Mouse (Mus musculus): ENCODE measurements at regions not wholly inside any gene's neighbourhood (a gene's known extent, or its start where the extent isn't known, plus 50 kb on each side); places are given as distances from the start of the nearest gene placed in this dataset.

- Histone ChIP-seq H3K27ac (replicated peaks) (no peak overlapping the region), H3K4me2 (no peak overlapping the region), H3K4me1 (no peaks in the 10 kb centered on the region), H3K27me3 (replicated peaks) (no peaks in the 10 kb centered on the region), H3K9ac (replicated peaks) (no peak overlapping the region), H3K4me3 (replicated peaks) (no peak overlapping the region), H3K9me3 (replicated peaks) (no peaks in the 10 kb centered on the region), H3K36me3 (no peaks in the 10 kb centered on the region)
- WGBS = 72% methylated on average over 1 of the region's 1 CpGs
- ATAC-seq (ENCODE audit: low FRiP score) = no peak
These were observed 332.1 kb upstream of the Rasgrp1 start for GRCm38 (mm10) chr2:117674877-117675276.

- 77% methylated on average over 4 of the region's 4 CpGs for WGBS
- ATAC-seq (ENCODE audit: low FRiP score) = no peak
- H3K4me3 ChIP-seq (replicated peaks) = no peak overlapping the region
- no peak overlapping the region for H3K27ac ChIP-seq (replicated peaks)
- H3K4me1 ChIP-seq = no peaks in the 10 kb centered on the region
- no peak overlapping the region for H3K9ac ChIP-seq (replicated peaks)
- H3K9me3 ChIP-seq (replicated peaks) = no peaks in the 10 kb centered on the region
- H3K4me2 ChIP-seq = no peak overlapping the region
- H3K36me3 ChIP-seq = no peaks in the 10 kb centered on the region
- H3K27me3 ChIP-seq (replicated peaks) = no peaks in the 10 kb centered on the region
These were observed 335.8 kb upstream of the Rasgrp1 start for GRCm38 (mm10) chr2:117678650-117679049.

- no peak overlapping the region for H3K4me3 ChIP-seq (replicated peaks)
- H3K4me2 ChIP-seq = no peak overlapping the region
- H3K4me1 ChIP-seq = no peaks in the 10 kb centered on the region
- no peak overlapping the region for H3K9ac ChIP-seq (replicated peaks)
- no peaks in the 10 kb centered on the region for H3K9me3 ChIP-seq (replicated peaks)
- WGBS = 73% methylated on average over 4 of the region's 4 CpGs
- no peaks in the 10 kb centered on the region for H3K27me3 ChIP-seq (replicated peaks)
- no peak overlapping the region for H3K27ac ChIP-seq (replicated peaks)
- no peak for ATAC-seq (ENCODE audit: low FRiP score)
- no peaks in the 10 kb centered on the region for H3K36me3 ChIP-seq
These were observed 343.1 kb upstream of the Rasgrp1 start for GRCm38 (mm10) chr2:117685836-117686453.

GRCm38 (mm10) chr2:117693537-117693936, 350.7 kb upstream of the Rasgrp1 start:
- 70% methylated on average over 4 of the region's 4 CpGs for WGBS
- no peaks in the 10 kb centered on the region for H3K4me1 ChIP-seq
- H3K27me3 ChIP-seq (replicated peaks) = no peaks in the 10 kb centered on the region
- no peak overlapping the region for H3K9ac ChIP-seq (replicated peaks)
- H3K27ac ChIP-seq (replicated peaks) = no peak overlapping the region
- H3K36me3 ChIP-seq = no peaks in the 10 kb centered on the region
- H3K4me2 ChIP-seq = no peak overlapping the region
- no peaks in the 10 kb centered on the region for H3K9me3 ChIP-seq (replicated peaks)
- H3K4me3 ChIP-seq (replicated peaks) = no peak overlapping the region
- ATAC-seq (ENCODE audit: low FRiP score) = no peak

- Histone ChIP-seq H3K4me2 (no peak overlapping the region), H3K27me3 (replicated peaks) (no peaks in the 10 kb centered on the region), H3K9ac (replicated peaks) (no peak overlapping the region), H3K36me3 (no peaks in the 10 kb centered on the region), H3K4me3 (replicated peaks) (no peak overlapping the region), H3K27ac (replicated peaks) (no peak overlapping the region), H3K4me1 (no peaks in the 10 kb centered on the region), H3K9me3 (replicated peaks) (no peaks in the 10 kb centered on the region)
- ATAC-seq (ENCODE audit: low FRiP score) = no peak
- 83% methylated on average over 7 of the region's 7 CpGs for WGBS
These were observed 367.5 kb upstream of the Rasgrp1 start for GRCm38 (mm10) chr2:117710173-117710813.

- Histone ChIP-seq H3K27ac (replicated peaks) (no peak overlapping the region), H3K4me3 (replicated peaks) (no peak overlapping the region), H3K9ac (replicated peaks) (no peak overlapping the region), H3K9me3 (replicated peaks) (no peaks in the 10 kb centered on the region), H3K4me1 (no peaks in the 10 kb centered on the region), H3K27me3 (replicated peaks) (no peaks in the 10 kb centered on the region), H3K36me3 (no peaks in the 10 kb centered on the region), H3K4me2 (no peak overlapping the region)
- 89% methylated on average over 4 of the region's 4 CpGs for WGBS
- ATAC-seq (ENCODE audit: low FRiP score) = no peak
These were observed 381.3 kb upstream of the Rasgrp1 start for GRCm38 (mm10) chr2:117724066-117724465.

- no peak overlapping the region for H3K9ac ChIP-seq (replicated peaks)
- H3K36me3 ChIP-seq = no peaks in the 10 kb centered on the region
- H3K4me2 ChIP-seq = no peak overlapping the region
- no peak overlapping the region for H3K4me3 ChIP-seq (replicated peaks)
- 76% methylated on average over 2 of the region's 2 CpGs for WGBS
- no peaks in the 10 kb centered on the region for H3K9me3 ChIP-seq (replicated peaks)
- H3K4me1 ChIP-seq = no peaks in the 10 kb centered on the region
- no peaks in the 10 kb centered on the region for H3K27me3 ChIP-seq (replicated peaks)
- H3K27ac ChIP-seq (replicated peaks) = no peak overlapping the region
- ATAC-seq (ENCODE audit: low FRiP score) = no peak
These were observed 380.4 kb upstream of the Thbs1 start for GRCm38 (mm10) chr2:117731253-117731652.

GRCm38 (mm10) chr2:117742413-117742812, 369.3 kb upstream of the Thbs1 start:
- no peak for ATAC-seq (ENCODE audit: low FRiP score)
- H3K9ac ChIP-seq (replicated peaks) = no peak overlapping the region
- H3K27me3 ChIP-seq (replicated peaks) = no peaks in the 10 kb centered on the region
- H3K9me3 ChIP-seq (replicated peaks) = no peaks in the 10 kb centered on the region; the same call in 1 of the 2 replicates
- H3K4me2 ChIP-seq = no peak overlapping the region
- no peak overlapping the region for H3K4me3 ChIP-seq (replicated peaks)
- H3K27ac ChIP-seq (replicated peaks) = no peak overlapping the region
- no peaks in the 10 kb centered on the region for H3K36me3 ChIP-seq
- no peaks in the 10 kb centered on the region for H3K4me1 ChIP-seq

- H3K27ac ChIP-seq (replicated peaks) = no peak overlapping the region
- H3K4me2 ChIP-seq = no peak overlapping the region
- H3K4me3 ChIP-seq (replicated peaks) = no peak overlapping the region
- H3K4me1 ChIP-seq = no peaks in the 10 kb centered on the region
- no peak overlapping the region for H3K9ac ChIP-seq (replicated peaks)
- H3K36me3 ChIP-seq = no peaks in the 10 kb centered on the region
- H3K9me3 ChIP-seq (replicated peaks) = no peaks in the 10 kb centered on the region; the same call in 1 of the 2 replicates
- H3K27me3 ChIP-seq (replicated peaks) = no peaks in the 10 kb centered on the region
- 89% methylated on average over 1 of the region's 1 CpGs for WGBS
- ATAC-seq (ENCODE audit: low FRiP score) = no peak
These were observed 367.8 kb upstream of the Thbs1 start for GRCm38 (mm10) chr2:117743901-117744300.

GRCm38 (mm10) chr2:117745767-117746166, 365.9 kb upstream of the Thbs1 start:
- Histone ChIP-seq H3K36me3 (no peaks in the 10 kb centered on the region), H3K9ac (replicated peaks) (no peak overlapping the region), H3K4me2 (no peak overlapping the region), H3K27ac (replicated peaks) (no peak overlapping the region), H3K27me3 (replicated peaks) (no peaks in the 10 kb centered on the region), H3K4me1 (no peaks in the 10 kb centered on the region), H3K4me3 (replicated peaks) (no peak overlapping the region), H3K9me3 (replicated peaks) (no peaks in the 10 kb centered on the region; the same call in 1 of the 2 replicates)
- ATAC-seq (ENCODE audit: low FRiP score) = no peak
- WGBS = 76% methylated on average over 2 of the region's 2 CpGs

GRCm38 (mm10) chr2:117747136-117747535, 364.5 kb upstream of the Thbs1 start:
- Histone ChIP-seq H3K4me2 (no peak overlapping the region), H3K9me3 (replicated peaks) (no peaks in the 10 kb centered on the region; the same call in 1 of the 2 replicates), H3K27ac (replicated peaks) (no peak overlapping the region), H3K4me3 (replicated peaks) (no peak overlapping the region), H3K4me1 (no peaks in the 10 kb centered on the region), H3K27me3 (replicated peaks) (no peaks in the 10 kb centered on the region), H3K36me3 (no peaks in the 10 kb centered on the region), H3K9ac (replicated peaks) (no peak overlapping the region)
- 90% methylated on average over 3 of the region's 3 CpGs for WGBS
- ATAC-seq (ENCODE audit: low FRiP score) = no peak

GRCm38 (mm10) chr2:117748892-117749291, 362.8 kb upstream of the Thbs1 start:
- Histone ChIP-seq H3K4me1 (no peaks in the 10 kb centered on the region), H3K27ac (replicated peaks) (no peak overlapping the region), H3K9ac (replicated peaks) (no peak overlapping the region), H3K27me3 (replicated peaks) (no peaks in the 10 kb centered on the region), H3K4me3 (replicated peaks) (no peak overlapping the region), H3K9me3 (replicated peaks) (no peaks in the 10 kb centered on the region; the same call in 1 of the 2 replicates), H3K36me3 (no peaks in the 10 kb centered on the region), H3K4me2 (no peak overlapping the region)
- WGBS = 86% methylated on average over 4 of the region's 4 CpGs
- no peak for ATAC-seq (ENCODE audit: low FRiP score)
